Mouse (Mus musculus) layer of hippocampus, adult 8-10 months (tissue): ENCODE measurements around the gene Cpne1. TPM values are rescaled to one million over a fixed set of nuclear protein-coding genes. Genes with fewer than 3 reads are reported as not detected.
"Not testable (repeated sequence)": the region's sequence is repeated elsewhere in the genome, so short reads cannot be mapped to it uniquely, and the experiment has no call there.

Experiments used
- DNase-seq, 2 experiments: peaks; one replicate each; pipeline ENCODE4 v3.0.0; 2022; ENCODE audit warnings: low spot score in 2 of 2
- total RNA-seq, 4 experiments: library from RNA; stranded (reverse); gene quantifications; 2 replicates each; pipeline ENCODE4 v1.2.4; 2022

Gene Cpne1
- 10 to 100 TPM; 31.2 to 34.6 (median 33.0) TPM for total RNA-seq

DNA sequence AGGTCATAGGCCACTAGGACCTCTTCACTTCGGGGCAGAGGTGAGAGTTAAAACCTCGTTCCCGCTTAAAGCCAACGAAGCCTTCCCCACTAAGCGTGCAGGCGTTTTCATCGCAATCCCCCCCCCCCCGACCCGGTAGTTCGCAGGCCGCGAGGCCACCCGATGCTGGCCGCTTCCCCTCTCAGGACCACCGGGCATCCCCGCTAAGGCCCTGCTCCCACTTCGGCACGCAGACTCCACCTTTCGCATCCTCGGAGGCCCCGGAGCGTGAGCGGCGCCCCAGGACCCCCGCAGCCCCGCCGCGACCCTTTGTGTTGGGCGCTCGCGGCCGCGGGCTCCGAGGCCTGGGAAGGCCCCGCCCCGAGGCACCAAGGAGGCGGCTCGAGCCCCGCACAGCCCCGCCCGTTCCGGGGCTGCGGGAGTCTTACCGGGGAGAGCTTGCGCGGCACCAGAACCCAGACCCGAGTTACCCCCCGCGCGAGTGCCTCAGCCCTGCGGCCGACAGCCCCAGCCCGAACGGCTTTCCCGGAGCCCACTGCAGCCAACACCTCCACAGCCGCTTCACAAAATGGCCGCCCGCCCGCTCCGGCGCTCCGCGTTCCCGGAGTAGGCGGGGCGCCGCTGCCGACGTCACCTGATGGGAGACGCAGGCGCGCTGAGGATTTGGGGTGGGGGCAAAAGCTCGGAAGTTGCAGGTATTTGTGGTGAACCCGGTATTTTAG, at the start of gene Cpne1, which contains the start of gene Rbm12:
Gene Cpne1 (minus strand): TSS at position 608 of the 722 bp plus-strand sequence.
Gene Rbm12 (minus strand): TSS at position 621 of the 722 bp plus-strand sequence.
- DNase-seq = peak; percentile 76 to 87

DNA sequence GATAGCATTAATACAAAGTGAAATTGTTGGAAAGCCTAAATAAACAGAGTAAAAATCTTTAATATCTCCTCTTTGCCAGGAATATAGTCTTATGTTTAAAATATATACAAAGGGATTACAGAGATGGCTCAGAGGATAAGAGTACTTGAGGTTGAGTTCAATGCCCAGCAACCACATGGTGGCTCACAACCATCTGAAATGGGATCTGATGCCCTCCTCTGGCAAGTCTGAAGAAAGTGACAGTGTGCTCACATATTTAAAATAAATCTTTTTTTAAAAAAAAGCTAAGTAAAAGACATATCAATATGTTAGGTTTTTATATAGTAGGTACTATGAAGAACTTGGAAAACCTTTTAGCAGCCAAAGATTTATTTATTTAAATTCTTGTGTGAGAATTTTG, 39.8 kb upstream of the Cpne1 start:
- DNase-seq = no peak

DNA sequence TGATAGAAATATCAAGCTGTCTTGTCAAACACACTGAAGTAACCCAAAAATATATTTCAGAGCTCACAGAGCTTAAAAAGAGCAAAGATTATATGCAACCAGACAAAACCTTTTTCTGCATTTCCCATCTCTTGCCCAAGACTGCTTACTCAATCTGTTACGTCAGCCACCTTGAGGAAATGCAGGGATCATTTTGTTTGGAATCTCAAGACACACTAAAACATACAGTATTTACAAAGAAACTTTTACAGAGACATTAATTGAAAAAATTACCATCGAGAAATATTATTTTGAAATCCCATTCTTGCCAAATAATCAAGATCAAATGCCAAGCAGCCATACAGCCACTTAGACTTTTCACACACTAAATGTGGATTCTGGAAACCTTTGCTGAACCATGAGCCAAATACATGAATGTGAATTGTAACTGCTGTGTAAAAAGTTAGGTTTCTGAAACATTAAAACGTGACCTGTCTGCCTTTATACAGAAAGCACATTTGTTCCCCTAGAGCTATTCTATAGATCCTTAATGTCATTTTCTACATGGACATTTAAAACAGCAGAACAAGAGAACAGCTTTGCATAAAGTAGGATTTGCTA, 35.7 kb upstream of the Cpne1 start:
- DNase-seq = no peak

DNA sequence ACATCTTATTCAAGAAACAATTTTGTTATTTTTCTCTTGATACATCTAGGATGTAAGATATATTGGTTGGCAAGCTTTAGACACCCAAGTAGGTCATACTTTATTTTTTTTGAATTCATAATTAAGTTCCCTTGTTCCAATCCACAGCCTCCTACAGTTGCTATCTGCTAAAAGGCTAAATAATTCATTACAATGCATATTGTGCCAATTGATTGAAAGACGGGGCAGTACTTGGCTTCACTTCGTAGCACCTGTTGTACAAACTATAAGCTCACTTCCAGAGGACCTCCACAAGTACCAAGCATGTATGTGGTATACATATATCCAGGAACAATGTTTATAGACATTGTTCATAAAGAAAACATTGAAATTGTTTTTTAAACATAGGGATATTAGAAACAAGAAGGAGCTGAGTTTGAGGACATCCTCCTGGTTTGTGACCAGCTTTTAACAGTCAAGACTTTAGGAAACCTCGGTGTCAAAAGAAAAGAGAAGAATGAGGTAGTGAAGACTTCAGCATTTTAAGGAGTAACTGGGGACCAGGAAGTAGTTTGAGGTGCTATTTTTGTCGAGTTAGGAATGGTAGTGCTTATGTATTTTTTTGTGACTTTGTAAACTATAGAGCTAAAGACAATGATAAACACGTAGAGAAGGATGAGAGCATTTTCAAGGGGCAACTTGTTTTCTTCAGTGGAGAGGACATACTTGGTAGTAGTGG, 34.7 kb upstream of the Cpne1 start:
- no peak for DNase-seq

DNA sequence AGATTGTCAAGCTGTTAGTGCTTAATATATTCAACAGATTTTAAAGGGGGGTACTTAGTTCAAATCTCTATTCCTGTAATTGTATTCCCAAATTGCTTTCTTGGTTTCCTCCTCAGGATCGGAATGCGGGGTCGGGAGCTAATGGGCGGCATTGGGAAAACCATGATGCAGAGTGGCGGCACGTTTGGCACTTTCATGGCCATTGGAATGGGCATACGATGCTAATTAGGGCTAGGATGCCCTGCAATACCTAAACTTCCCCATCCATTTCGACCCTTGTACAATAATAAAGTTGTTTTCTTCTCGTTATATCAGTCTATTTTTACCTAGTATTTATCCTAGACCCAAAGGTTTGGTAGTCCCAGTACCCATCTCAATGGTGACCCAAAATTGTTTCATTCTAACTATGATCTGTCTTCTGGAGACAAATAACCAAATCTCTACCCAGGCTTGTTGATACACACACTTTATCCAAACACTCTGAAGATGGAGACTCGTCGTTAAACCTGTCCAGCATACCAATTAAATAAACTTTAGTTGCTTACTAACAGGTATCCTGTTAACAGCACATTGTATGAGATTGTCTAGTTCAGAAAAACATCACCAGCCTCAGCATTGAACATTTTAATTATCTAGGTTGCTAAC, 33.8 kb upstream of the Cpne1 start:
- no peak for DNase-seq

DNA sequence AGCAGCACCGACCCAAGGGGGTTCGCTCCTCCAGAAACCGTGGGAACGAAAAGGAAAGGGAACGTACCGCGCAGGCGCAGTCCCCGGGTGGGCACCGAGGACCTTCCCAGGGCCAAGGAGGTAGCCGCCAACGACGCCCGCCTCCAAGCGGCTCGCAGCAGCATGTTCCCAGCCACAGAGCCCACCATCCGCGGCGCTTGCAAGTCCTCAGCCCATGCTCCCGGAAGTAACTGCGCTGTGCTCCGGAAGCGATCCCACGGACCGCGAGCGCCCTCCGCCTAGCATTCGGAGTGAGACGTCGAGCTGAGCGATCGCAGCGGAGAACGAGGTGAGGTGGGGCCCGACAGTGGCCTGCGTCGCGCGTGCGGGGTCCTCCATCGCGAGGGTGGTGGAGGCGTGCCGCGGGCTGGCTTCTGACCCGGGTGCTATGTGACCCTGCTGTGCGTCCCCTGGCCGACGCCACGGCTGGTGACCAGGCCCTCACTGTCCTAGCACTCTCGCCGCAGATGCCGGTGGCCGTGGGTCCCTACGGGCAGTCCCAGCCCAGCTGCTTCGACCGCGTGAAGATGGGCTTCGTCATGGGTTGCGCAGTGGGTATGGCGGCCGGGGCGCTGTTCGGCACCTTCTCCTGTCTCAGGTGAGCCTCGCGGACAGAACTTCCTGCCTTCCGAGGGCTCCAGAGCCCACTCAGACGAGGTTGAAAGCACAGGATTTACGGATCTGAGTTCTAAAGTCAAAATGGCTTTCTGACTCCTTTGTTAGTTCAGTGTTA, 32.4 kb upstream of the Cpne1 start, which contains the start of the genes Romo1 and Nfs1:
Gene Romo1 (plus strand): TSS at position 87 of the 772 bp plus-strand sequence.
Gene Nfs1 (minus strand): TSS at position 234 of the 772 bp plus-strand sequence.
- peak; percentile 86 to 93 for DNase-seq

DNA sequence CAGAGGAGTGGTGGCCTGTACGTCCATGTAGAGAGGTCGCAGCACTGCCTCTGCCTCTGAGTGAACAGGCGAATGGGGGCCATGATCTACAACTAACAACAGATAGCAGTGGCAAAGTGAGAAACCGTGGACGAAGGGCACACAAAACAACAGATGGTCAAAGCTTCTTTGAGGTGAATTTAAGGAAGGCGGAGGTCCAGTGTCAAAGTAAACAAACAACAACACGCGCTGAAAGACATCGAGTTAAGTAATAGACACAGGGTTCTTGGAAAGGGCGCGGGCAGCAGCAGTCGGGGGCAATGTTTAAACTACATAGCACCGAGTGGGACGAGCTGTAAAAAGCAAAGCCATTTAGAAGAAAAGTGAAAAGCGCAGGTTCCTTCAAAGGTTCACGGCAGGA, 31.6 kb upstream of the Cpne1 start:
- DNase-seq = no peak

DNA sequence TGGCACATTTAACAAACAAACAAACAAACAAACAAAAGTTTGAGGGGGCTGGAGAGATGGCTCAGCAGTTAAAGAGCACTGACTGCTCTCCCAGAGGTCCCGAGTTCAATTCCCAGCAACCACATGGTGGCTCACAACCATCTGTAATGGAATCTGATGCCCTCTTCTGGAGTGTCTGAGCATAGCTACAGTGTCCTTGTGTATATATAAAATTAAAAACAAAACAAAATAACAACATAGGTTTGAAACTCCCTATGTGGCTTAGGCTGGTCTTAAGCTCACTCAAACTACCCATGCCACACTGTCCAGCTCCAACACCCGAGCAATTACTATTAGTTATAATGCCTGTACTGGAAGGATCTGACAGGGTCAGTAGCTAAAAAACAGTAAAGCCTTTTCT, 31.1 kb upstream of the Cpne1 start:
- DNase-seq = no peak

DNA sequence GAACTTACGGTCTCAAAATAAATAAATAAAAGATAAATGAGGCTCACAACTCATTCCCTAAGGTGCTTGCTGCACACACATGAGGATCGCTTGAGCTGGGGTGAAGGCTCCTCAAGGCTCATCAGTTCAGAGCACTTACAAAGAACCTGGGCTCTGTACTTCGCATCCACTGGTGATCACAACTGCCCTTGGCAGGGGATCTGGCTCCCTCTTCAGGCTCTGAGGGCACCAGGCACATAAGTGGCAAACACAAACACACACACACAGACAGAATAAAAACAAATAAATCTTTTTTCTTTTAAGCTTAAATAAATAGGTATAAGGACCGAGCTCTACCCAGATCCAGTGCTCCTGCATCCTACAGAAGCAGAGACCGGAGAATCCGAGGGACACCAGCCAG, 23.9 kb upstream of the Cpne1 start:
- no peak for DNase-seq

DNA sequence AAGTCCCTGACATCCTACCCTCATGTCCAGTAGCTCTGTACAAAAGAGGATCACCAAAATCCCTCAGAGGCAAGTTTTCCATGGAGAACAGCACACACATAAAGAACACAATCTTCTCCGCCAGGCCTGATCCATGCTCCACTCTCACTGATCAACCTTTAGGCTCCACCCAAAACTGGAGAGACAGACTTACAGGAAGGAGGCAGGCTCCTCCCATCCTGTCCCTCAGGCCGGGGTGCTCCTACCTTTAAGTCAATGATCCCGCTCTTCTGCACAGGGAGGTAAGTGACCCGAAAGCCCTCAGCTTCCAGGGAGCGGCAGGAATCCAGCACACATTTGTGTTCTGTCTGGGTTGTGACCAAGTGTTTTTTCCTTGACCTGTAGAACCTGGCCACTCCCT, 22.4 kb upstream of the Cpne1 start:
- no peak for DNase-seq

DNA sequence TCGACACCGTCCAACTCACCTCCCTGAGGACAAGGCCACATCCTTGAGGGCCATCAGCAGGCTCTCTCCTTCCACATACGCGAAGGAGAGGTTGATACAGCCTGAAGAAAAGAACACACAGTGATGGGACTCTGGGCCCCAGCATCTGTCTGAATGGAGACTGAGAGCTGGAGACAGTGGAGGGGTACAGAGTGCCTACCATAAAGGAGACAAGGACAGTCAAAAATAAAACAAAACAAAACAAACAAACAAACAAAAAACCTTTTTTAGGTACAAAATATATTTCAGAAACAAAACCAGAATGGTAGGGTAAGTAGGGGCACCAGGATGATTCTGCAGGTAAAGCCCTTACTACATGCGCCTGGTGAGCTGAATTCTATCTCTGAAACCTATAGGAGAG, 15.2 kb upstream of the Cpne1 start, which contains the start of gene Gm28036:
Gene Gm28036 (minus strand): TSS at position 101 of the 400 bp plus-strand sequence.
- DNase-seq = no peak

DNA sequence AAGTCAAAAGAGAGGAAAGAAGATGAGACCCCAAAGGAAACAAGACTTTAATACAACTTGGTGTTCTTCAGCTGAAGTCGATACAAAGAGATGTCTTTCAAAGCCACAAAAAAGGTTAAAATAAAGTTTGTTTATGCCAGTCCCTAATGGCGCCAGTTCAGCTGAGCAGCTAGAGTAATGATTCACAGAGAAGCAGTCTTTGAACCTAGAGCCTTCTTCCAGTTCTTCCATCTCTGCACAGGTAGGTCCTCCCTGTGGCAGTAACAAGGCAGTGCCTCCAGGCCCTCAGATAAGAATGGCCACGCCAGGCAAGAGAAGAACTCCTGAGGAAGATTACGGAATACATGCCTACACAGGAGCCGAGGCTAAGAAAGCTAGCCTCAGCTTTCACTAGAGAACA, 12.0 kb upstream of the Cpne1 start:
- DNase-seq = no peak

DNA sequence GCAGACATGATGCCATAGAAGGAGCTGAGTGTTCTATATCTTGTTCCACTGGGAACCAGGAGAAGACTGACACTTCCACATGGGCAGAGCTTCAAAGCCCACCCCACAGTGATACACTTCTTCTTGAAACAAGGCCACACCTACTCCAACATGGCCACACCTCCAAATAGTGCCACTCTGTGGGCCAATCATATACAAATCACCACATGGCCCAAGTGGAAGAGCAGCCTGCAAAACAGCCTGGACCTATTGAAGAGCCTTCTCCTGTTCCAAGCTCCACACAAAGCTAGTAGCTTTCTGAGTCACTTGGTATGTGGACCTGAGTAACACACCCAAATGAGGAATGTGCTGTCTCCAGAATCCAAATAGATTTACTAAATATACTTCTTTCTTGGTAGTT, 7.8 kb upstream of the Cpne1 start:
- DNase-seq = no peak

DNA sequence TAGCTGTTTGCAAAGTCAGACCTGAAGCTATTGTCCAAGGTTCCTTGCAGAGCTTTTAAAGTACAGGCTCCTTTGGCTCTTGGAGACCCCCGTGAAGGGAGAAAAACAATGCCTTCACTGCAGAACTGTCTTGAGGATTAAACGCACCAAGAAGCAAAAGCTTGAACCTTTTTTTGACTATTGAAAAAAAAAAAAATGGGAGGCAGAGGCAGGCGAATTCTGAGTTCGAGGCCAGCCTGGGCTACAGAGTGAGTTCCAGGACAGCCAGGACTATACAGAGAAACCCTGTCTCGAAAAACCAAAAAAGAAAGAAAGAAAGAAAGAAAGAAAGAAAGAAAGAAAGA, 287 bp upstream of the Cpne1 start:
- DNase-seq = not testable (repeated sequence)

DNA sequence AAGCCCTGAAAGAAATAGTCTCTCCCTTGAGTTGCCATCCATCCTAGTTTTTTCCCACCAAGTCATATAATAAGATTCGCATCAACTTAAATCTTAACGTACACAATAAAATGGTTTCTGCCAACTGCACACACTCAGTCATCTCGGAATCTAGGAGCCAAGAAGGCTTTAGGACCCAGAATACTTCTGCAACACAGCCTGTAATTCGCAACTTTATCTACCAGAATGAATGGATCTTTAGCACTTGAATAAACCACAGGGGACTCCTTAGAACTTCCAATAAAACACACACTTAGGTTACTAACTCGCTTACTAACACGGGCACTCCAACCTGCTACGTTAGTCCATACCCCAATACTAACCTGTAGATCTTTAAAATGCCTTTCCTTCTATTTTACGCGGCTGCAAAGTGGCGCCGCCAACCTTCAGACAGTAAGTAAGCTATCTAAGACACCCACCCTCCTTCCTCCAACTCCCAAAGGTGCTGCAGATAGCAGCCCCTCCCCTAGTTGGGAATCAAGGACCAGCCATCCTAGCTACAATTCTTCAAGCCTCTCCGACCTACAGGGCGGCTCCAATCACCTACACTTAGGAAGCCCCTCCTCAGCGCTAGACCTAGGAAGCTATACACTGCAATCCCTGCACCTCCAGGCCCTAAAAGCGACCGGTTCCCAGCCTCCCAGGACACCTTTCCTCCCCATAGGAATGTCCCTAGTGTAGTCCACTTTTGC, 973 bp downstream of the Cpne1 start:
- DNase-seq = no peak

DNA sequence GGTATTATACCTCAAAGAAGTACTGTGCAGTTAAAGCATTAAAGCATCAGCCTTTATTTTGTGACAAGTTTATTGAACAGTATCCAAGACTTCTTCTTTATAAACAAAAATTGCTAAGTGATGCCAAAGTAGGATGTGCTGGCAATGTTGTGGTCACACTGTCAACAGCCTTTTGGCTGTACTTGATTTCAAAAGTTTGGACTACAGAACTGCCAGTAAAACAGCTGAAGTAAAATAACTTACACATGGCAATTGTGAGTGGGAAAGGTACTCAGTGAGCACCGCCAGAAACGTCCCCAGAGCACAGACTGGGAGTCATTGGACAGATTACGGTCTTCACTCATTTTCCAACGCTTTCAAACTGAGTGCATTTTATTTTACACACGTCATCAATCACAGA, 19.8 kb downstream of the Cpne1 start:
- no peak for DNase-seq

DNA sequence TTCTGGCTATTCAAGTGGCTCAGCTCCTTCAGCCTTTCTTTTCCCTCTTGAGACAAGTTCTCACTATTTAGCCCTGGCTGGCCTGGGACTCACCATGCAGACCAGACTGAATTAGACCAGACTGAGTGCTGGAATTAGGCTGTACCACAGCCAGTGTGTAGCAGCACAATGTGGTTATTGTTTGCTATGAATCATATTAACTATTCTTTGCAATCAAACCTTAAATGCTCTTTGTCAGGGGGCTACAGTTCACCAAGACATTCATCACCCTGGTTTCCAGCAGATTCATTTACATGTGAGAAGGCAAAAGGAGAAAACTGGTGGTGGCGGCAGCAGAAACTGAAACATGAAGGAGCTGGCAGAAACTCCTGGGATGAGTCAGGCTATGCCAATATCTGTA, 22.0 kb downstream of the Cpne1 start:
- no peak for DNase-seq

DNA sequence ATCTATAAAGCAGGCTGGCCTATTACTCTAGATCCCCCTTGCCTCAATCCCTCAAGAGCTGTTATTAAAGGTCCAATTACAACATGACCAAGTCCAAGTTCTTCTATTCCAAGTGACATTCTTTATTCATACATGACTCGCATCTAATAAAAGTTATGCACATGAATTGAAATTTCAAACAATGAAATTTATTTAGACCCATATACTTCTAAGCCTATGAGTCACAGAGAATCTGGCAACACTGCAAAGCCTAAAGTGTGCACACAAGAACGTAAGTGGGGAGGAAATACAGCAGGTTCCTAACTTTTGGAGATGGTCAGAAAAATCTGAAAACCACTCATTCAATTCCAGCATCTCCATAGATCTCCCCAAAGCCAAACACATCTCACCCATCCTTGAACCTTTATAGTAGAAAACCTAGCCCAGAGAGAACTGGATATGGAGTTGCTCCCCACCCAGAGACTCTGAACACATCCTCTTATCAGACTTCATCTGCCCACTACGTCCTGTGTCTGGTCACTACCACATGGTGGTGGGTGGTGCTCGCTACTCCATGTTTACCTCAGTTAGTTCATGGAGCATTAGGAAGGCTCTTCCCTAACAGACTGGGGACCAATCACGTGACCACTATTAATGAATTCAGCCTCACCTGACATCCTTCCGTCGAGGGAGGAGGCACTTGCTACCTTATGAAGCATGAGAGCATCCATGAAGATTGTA, 24.2 kb downstream of the Cpne1 start:
- DNase-seq = no peak

DNA sequence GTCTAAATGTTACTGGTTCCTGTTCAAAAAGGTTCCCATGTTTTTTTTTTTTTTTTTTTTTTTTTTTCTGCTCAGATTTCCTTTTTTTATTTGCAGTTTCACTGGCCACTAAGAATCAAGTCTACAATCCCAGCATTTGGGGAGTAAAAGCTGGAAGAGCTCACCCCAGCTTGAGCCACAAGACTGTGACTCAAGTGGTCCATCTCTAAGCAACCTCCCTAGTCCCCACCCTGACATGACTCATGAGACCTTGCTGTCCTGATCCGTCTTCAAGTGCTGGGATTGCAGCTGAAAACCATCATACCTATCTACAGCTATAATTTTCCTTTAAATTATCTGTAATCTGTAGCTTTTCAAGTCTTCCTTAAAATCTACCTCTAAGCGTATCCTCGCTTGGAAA, 27.2 kb downstream of the Cpne1 start:
- no peak for DNase-seq

DNA sequence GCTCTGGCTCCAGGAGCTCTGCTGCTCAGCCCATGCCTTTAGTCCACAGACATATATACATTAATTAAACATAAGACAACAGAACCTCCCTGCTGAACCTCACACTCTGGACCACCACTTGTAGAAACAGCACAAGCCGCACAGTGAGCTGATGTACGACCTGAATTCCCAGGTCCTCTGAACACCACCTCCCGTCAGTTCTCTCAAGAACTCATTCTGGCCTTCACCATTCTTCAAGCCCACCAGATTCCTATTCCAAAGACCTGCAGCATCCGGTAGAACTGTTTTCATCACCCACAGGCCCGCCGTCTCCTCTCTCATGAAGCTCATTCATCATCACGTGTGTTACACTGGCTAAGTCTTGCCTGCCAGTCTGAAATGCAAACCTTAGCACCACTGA, 31.4 kb downstream of the Cpne1 start:
- DNase-seq = no peak
